Mouse (Mus musculus): ENCODE measurements around the gene Txnrd2. TPM values are rescaled to one million over a fixed set of nuclear protein-coding genes. Genes with fewer than 3 reads are reported as not detected.

Txnrd2 gene
- 4.6 and 7.5 TPM in 2 replicates for polyA plus RNA-seq (2011; ENCODE audit: insufficient read length, low read depth, missing spikeins)

DNA sequence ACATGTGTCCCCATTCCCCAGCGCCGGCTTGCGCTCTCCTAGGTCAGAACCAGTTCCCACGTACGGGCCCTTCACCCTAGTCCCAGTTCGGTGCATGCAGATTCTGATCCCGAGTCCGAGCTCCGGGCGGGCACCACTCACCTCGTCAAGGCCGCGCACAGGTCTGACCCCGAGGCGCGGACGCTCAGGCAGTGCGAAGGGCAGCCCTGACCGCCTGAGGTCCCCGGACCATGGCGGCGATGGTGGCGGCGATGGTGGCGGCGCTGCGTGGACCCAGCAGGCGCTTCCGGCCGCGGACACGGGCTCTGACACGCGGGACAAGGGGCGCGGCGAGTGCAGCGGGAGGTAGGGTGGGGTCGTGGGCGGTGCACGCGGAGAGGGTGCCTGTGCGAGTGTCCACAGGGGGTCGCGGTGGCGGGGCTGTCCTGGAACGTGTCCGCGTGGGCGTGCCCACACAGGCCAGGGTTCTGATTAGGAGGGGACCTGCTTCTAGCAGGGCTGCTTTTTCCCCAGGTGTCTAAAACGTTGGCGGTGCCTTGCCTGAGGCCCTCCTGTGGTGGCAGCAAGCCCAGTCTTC lies at the start of gene Txnrd2:
Txnrd2 (plus strand) TSS at position 170 of the 577 bp plus-strand sequence.
- TF ChIP-seq POLR2A (IDR thresholded peaks at IDR 0.05; ENCODE audit: low read depth, low read length) (peak; percentile 68), CTCF (IDR thresholded peaks at IDR 0.05; ENCODE audit: borderline replicate concordance, insufficient read depth, low read length) (peak; percentile 48; the same call in 1 of the 2 replicates)

DNA sequence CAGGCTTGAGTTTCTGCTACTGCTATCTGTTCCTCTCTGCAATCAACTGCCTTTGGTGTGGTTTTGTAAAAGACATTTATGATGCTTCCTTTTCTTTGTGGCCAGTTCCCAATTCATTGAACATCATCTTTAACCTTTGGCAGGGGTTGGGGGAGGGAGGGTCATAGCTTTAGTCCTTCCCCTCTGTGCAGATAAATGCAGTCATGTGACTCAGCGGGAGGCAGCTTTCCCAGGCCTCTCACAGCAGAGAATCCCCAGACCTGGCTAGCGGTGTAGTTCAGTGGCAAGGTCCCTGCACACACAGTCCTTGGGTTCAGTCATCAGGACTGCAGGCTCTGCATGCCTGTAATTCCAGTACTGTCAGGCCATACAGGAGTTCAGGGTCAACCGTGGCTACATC lies 49.0 kb upstream of the Txnrd2 start:
- no peak overlapping the region for H3K4me3 ChIP-seq (ENCODE audit: insufficient read depth, low read length)

More for the DNA sequence above, at the start of gene Txnrd2:
- Histone ChIP-seq H3K4me3 (ENCODE audit: insufficient read depth, low read length) (peak within 1 kb of the TSS; percentile 70), H3K4me1 (ENCODE audit: control insufficient read depth, insufficient read depth, low read length) (peaks cover 7% of the 10 kb centered on the region; the same call in 1 of the 2 replicates), H3K27ac (ENCODE audit: insufficient read depth, low read length) (peak within 1 kb of the TSS; percentile 48)

GRCm38 (mm10) chr16:18378489-18378888 lies 47.7 kb upstream of the Txnrd2 start:
- TF ChIP-seq POLR2A (IDR thresholded peaks at IDR 0.05; ENCODE audit: low read depth, low read length) (no peak), CTCF (IDR thresholded peaks at IDR 0.05; ENCODE audit: borderline replicate concordance, insufficient read depth, low read length) (no peak)
- Histone ChIP-seq H3K27ac (ENCODE audit: insufficient read depth, low read length) (no peak overlapping the region), H3K4me3 (ENCODE audit: insufficient read depth, low read length) (no peak overlapping the region), H3K4me1 (ENCODE audit: control insufficient read depth, insufficient read depth, low read length) (peaks cover 7% of the 10 kb centered on the region; the same call in 1 of the 2 replicates)

More for the DNA sequence above, 49.0 kb upstream of the Txnrd2 start:
- no peak overlapping the region for H3K27ac ChIP-seq (ENCODE audit: insufficient read depth, low read length)
- TF ChIP-seq POLR2A (IDR thresholded peaks at IDR 0.05; ENCODE audit: low read depth, low read length) (no peak), CTCF (IDR thresholded peaks at IDR 0.05; ENCODE audit: borderline replicate concordance, insufficient read depth, low read length) (no peak)
- H3K4me1 ChIP-seq (ENCODE audit: control insufficient read depth, insufficient read depth, low read length): no peaks in the 10 kb centered on the region

GRCm38 (mm10) chr16:18379338-18380001 lies 46.7 kb upstream of the Txnrd2 start:
- no peak overlapping the region for H3K4me3 ChIP-seq (ENCODE audit: insufficient read depth, low read length)
- H3K4me1 ChIP-seq (ENCODE audit: control insufficient read depth, insufficient read depth, low read length): peaks cover 8% of the 10 kb centered on the region; the same call in 1 of the 2 replicates
- H3K27ac ChIP-seq (ENCODE audit: insufficient read depth, low read length): no peak overlapping the region
- TF ChIP-seq POLR2A (IDR thresholded peaks at IDR 0.05; ENCODE audit: low read depth, low read length) (no peak), CTCF (IDR thresholded peaks at IDR 0.05; ENCODE audit: borderline replicate concordance, insufficient read depth, low read length) (no peak)

DNA sequence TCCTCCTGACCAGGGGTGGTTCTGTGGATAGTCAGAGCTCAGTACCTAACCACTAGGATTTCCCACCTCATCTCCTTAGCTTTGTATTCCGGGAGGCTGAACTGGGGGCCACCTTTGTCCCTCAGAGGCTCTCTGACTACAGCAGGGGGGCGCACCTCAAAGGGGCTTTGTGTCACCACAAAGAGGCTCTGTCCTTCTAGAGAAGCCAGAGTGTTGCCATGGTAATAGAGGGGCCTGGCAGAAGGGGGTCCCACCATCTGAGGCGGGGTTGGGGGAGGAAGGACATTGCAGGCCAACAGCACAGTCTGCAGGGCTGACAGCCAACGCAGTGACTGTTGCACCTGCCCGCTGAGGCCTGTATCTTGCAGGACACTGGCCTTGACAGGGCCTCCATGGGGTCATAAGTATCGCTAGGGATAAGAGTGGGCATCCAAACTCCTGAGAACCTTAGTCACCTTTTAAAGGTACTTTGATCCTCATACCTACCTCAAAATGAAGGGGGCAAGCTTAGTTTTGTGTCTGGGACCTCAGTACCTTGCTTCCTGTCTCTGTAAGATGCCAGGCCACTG lies 45.6 kb upstream of the Txnrd2 start:
- no peak overlapping the region for H3K27ac ChIP-seq (ENCODE audit: insufficient read depth, low read length)
- no peak for TF ChIP-seq CTCF (IDR thresholded peaks at IDR 0.05; ENCODE audit: borderline replicate concordance, insufficient read depth, low read length)
- TF ChIP-seq POLR2A (IDR thresholded peaks at IDR 0.05; ENCODE audit: low read depth, low read length): no peak
- peaks cover 8% of the 10 kb centered on the region; the same call in 1 of the 2 replicates for H3K4me1 ChIP-seq (ENCODE audit: control insufficient read depth, insufficient read depth, low read length)

DNA sequence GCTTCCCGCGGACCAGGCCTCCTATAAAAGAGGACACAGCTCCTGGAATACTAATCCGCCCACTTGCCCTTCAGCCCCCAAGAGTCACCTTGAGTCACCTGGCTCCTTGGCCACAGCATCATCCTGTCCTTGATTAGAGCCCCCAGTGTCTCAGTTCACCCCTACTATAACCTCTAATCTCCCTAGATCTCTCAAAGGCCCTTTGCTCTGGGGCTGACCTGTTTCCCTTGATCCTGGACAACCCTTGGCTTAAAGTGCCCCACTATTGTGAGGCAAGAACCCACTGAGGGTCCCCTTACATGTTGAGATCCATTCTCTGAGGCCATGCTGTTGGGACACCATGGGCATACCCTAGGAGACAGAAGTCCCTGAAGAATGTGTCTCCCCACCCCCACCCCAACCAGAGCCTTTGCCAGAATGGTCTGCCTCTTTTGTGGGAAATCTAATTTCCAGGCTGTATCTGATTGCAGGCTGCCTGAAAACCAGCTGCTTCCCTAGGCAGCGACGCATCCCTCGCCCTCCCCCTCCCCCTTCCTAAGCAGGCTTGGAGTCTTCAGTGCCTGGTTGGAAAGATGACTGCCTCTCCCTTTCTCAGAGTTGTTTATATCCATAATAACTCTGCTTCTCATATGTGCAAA lies 44.4 kb upstream of the Txnrd2 start:
- Histone ChIP-seq H3K27ac (ENCODE audit: insufficient read depth, low read length) (no peak overlapping the region), H3K4me1 (ENCODE audit: control insufficient read depth, insufficient read depth, low read length) (peaks cover 8% of the 10 kb centered on the region; the same call in 1 of the 2 replicates), H3K4me3 (ENCODE audit: insufficient read depth, low read length) (no peak overlapping the region)
- TF ChIP-seq CTCF (IDR thresholded peaks at IDR 0.05; ENCODE audit: borderline replicate concordance, insufficient read depth, low read length) (no peak), POLR2A (IDR thresholded peaks at IDR 0.05; ENCODE audit: low read depth, low read length) (no peak)

More for the DNA sequence above, 45.6 kb upstream of the Txnrd2 start:
- no peak overlapping the region for H3K4me3 ChIP-seq (ENCODE audit: insufficient read depth, low read length)

- H3K4me1 ChIP-seq (ENCODE audit: control insufficient read depth, insufficient read depth, low read length): peaks cover 8% of the 10 kb centered on the region; the same call in 1 of the 2 replicates
- TF ChIP-seq CTCF (IDR thresholded peaks at IDR 0.05; ENCODE audit: borderline replicate concordance, insufficient read depth, low read length) (no peak), POLR2A (IDR thresholded peaks at IDR 0.05; ENCODE audit: low read depth, low read length) (no peak)
- no peak overlapping the region for H3K27ac ChIP-seq (ENCODE audit: insufficient read depth, low read length)
Measured at GRCm38 (mm10) chr16:18383045-18383726, 43.0 kb upstream of the Txnrd2 start.

GRCm38 (mm10) chr16:18383756-18384155 lies 42.4 kb upstream of the Txnrd2 start:
- Histone ChIP-seq H3K4me3 (ENCODE audit: insufficient read depth, low read length) (no peak overlapping the region), H3K4me1 (ENCODE audit: control insufficient read depth, insufficient read depth, low read length) (peaks cover 8% of the 10 kb centered on the region; the same call in 1 of the 2 replicates), H3K27ac (ENCODE audit: insufficient read depth, low read length) (no peak overlapping the region)
- TF ChIP-seq POLR2A (IDR thresholded peaks at IDR 0.05; ENCODE audit: low read depth, low read length) (no peak), CTCF (IDR thresholded peaks at IDR 0.05; ENCODE audit: borderline replicate concordance, insufficient read depth, low read length) (no peak)

More at GRCm38 (mm10) chr16:18383045-18383726, 43.0 kb upstream of the Txnrd2 start:
- H3K4me3 ChIP-seq (ENCODE audit: insufficient read depth, low read length): no peak overlapping the region

GRCm38 (mm10) chr16:18384211-18384610 lies 42.0 kb upstream of the Txnrd2 start:
- H3K4me1 ChIP-seq (ENCODE audit: control insufficient read depth, insufficient read depth, low read length): peaks cover 8% of the 10 kb centered on the region; the same call in 1 of the 2 replicates
- TF ChIP-seq POLR2A (IDR thresholded peaks at IDR 0.05; ENCODE audit: low read depth, low read length) (no peak), CTCF (IDR thresholded peaks at IDR 0.05; ENCODE audit: borderline replicate concordance, insufficient read depth, low read length) (no peak)
- no peak overlapping the region for H3K27ac ChIP-seq (ENCODE audit: insufficient read depth, low read length)
- no peak overlapping the region for H3K4me3 ChIP-seq (ENCODE audit: insufficient read depth, low read length)

Data from embryonic fibroblast, embryonic 13.5 days (primary cell).